Mouse (Mus musculus) lung, postnatal 14 days (tissue): ENCODE results near the gene Traf5.

Experiments used
- DNase-seq: peaks from one replicate; pipeline ENCODE4 v3.0.0; 2021

The Traf5 gene

GRCm38 (mm10) chr1:192090689-192091567 is 1.4 kb downstream of the Traf5 start:
- DNase-seq: no peak

DNA sequence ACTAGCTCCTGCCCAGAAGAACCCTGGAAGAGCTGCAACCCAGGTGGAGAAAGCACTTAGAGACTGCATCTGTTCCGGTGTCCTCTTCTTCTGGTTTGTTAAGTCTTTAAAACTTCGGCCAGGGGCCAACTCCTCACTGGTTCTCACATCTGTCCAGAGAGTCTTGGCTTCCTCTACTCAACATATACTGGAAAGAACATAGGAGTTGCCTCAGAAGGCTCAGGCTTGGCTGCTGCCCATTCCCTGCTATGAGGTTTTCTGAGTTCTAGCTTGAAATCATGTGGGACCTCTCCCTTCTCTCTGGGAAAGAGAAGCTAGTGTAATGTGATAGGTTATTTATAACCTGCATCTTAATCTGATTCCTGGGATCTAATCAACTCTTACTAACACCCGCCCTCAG is 2.1 kb downstream of the Traf5 start:
- no peak for DNase-seq

GRCm38 (mm10) chr1:192089208-192090166 is 2.9 kb downstream of the Traf5 start:
- DNase-seq: no peak

- DNase-seq: no peak
Measured at GRCm38 (mm10) chr1:192088011-192088410, 4.3 kb downstream of the Traf5 start.

DNA sequence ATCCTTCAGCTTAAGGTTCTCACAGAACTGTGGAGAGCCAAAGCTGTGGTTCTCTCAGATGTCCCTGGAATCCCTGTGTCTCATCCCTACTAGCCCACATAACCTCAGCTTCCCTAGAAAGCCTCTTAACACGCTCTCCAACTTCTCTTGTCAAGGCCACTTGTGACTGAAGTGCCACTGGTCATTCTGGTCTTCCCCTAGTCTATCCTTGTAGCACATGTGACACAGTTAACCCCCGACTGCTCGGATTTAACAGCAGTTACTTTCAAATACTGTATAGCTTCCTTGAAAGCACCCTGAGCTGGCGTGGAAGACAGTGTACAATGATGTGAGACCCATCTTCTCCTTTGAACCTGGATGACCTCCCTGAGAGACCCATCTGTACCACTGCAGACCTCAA is 5.3 kb downstream of the Traf5 start:
- peak; percentile 37 for DNase-seq

GRCm38 (mm10) chr1:192086279-192087037 is 5.9 kb downstream of the Traf5 start:
- no peak for DNase-seq

DNA sequence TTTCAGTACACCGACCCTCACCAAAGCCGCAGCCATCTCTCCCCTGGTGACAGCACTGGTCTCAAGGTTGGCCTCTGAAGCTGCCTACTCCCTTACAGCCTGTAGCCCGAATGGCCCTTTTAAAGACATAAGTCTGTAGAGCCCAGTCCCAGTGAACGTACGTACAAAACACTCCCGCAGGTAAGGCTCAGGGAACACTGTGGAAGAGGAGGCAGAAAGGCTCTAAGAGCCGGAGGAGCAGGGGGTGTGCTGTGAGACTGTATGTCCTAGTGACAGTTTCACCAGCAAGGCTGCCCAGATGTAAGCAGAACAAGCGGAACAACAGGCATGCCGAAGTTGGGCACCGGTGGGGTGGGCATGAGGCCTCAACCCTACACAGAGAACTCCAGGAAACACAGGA is 7.1 kb downstream of the Traf5 start:
- no peak for DNase-seq

GRCm38 (mm10) chr1:192082646-192083045 is 9.7 kb downstream of the Traf5 start:
- no peak for DNase-seq

DNA sequence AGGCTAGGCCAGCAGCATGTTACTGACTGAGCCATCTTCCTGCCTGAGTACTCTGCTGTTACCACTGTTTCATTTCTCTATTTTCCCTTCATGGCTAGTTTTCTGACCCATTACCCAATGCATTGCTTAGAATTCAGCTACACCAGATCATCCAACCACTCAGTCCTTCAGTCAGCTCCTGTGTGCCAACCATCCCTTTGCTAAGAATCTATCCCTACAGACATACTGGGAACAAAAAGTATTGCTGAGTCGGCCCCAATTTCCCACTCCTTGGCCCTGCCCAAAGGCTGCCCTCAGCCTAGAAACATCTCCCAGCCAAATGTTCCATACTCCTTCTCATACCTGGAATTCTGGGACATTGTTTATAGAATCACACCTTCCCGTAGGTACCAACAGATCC is 11.2 kb downstream of the Traf5 start:
- no peak for DNase-seq

- no peak for DNase-seq
Measured at GRCm38 (mm10) chr1:192079121-192079520, 13.2 kb downstream of the Traf5 start.

GRCm38 (mm10) chr1:192078406-192078805 is 14.0 kb downstream of the Traf5 start:
- DNase-seq: peak; percentile 72

- DNase-seq: peak; percentile 81
Measured at GRCm38 (mm10) chr1:192076796-192077535, 15.4 kb downstream of the Traf5 start.

GRCm38 (mm10) chr1:192076101-192076500 is 16.3 kb downstream of the Traf5 start:
- no peak for DNase-seq

GRCm38 (mm10) chr1:192074824-192075223 is 17.5 kb downstream of the Traf5 start:
- DNase-seq: no peak

DNA sequence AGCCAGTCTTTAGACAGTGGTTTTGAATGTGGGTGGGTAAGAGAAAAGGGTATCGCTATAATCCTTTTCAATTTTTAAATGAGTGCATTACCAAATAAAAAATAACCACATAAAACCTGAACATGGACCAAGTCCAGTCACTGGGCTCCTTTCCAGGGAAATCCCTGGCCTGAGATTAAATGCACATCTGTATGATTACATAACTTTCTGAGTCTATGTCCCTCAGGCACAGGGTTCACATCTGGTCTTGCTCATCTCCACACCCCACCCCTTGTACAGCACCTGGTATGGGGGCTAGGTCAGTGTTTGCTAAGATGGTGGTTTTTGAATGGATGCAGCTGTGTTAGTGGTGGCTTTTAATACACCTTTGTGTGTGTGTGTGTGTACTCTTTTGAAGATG is 19.9 kb downstream of the Traf5 start:
- DNase-seq: no peak

GRCm38 (mm10) chr1:192070618-192071051 is 21.7 kb downstream of the Traf5 start:
- no peak for DNase-seq

- DNase-seq: peak; percentile 43
Measured at GRCm38 (mm10) chr1:192069971-192070591, 22.3 kb downstream of the Traf5 start.

GRCm38 (mm10) chr1:192068188-192068587 is 24.2 kb downstream of the Traf5 start:
- DNase-seq: no peak

DNA sequence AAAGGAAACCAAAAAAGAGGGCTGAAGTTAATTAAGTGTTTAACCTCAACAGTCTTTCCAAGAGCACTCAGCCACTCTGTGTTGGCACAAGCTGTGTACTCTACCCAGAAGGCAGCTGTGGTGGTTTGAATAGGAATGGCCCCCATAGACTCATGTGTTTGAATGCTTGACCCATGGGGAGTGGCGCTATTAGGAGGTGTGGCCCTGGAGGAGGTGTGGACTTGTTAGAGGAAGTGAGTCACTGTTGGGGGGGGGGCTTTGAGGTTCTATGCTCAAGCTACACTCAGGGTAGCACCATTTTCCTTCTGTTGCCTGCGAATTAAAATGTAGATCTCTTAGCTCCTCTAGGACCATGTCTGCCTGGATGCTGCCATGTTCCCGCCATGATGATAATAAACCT is 25.4 kb downstream of the Traf5 start:
- DNase-seq: no peak

- DNase-seq: no peak
Measured at GRCm38 (mm10) chr1:192063209-192063946, 29.0 kb downstream of the Traf5 start.

DNA sequence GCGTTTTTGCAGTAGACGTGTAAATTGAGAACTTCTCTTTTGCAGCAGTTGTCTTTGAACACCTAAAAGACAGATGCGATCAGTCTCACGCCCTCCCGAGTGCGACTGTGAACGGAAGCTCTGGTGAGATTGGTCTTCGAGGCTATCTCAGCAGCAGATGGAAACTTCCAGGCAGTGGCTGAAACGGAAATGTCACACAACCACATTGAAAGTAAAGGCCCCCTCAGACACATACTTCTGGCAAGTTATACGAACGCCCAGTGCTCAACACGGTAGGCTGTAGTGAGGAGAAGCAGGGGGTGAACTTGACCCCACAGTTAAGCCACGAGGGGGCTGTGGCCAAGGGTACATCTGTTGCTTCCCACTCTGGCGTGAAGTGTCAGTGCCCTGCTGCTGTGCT is 29.7 kb downstream of the Traf5 start:
- DNase-seq: no peak
